Mouse (Mus musculus) heart, adult 2 months (tissue): Measurements from ENCODE around the gene Srek1.

Experiments
- CTCF ChIP-seq: fragments of 200-600 bp; IDR thresholded peaks from 2 replicates; pipeline ENCODE4 v1.8.1; 2022; ENCODE audit warnings: antibody characterized with exemption, mild to moderate bottlenecking, moderate library complexity
- EP300 ChIP-seq: fragments of 200-500 bp; IDR thresholded peaks from 2 replicates; pipeline ENCODE4 v1.6.1; 2011; ENCODE audit warnings: low read depth, low read length, control low read depth; ENCODE audit not compliant: insufficient read depth
- POLR2A ChIP-seq: fragments of 200-500 bp; IDR thresholded peaks from 2 replicates; pipeline ENCODE4 v1.6.1; 2011; ENCODE audit warnings: mild to moderate bottlenecking, low read depth, low read length, control low read depth; ENCODE audit not compliant: insufficient read depth

- TF ChIP-seq CTCF (no peak), POLR2A (no peak), EP300 (no peak)
Measured at GRCm38 (mm10) chr13:103770821-103771220, 3.6 kb downstream of the Srek1 start.
